Mouse (Mus musculus): ENCODE data around the gene Casz1. TPM values are rescaled to one million over a fixed set of nuclear protein-coding genes. Genes with fewer than 3 reads are reported as not detected.

Gene Casz1
- total RNA-seq, 4 experiments from 2014 or later = 40.6 to 49.5 (median 47.3) TPM

DNA sequence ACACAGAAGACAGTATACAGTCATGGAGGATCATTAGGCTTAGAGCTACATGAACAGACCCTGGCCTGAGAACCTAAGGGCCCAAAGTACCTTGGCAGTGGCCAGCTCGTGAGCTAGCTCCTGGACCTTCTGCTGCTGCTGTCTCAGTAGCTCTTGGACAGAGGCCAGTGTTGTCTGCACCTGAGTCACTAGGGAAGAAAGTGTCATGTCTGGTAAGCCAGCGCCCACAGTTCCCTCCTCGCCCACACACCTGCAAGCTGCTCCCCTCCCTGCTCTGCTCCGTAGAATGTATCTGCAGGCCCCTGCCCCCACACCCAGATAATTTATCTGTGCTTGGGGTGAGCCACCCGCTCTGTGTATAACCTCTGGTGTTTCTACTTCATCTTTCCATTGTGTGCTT lies 161.9 kb downstream of the Casz1 start:
- no peak for DNase-seq (ENCODE audit: low spot score)

DNA sequence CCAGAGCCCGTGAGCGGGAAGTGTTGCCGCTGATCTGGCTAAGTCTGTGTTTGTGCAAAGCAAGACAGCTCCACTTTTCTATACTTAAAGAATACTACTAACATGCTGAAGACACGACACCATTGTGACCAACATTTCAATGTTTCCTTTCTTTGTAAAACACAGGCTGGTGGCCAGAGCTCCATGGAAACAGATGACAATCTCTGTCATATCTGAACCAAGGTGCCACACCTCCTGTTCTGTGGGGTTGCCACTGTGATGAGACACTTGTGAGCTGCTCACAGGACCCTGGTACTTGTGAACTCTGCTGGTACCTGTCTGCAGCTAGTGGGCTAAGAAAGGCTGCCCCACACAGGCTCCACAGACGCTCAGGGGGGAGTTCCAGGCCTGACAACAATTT lies 164.6 kb downstream of the Casz1 start:
- DNase-seq (ENCODE audit: low spot score) = no peak

DNA sequence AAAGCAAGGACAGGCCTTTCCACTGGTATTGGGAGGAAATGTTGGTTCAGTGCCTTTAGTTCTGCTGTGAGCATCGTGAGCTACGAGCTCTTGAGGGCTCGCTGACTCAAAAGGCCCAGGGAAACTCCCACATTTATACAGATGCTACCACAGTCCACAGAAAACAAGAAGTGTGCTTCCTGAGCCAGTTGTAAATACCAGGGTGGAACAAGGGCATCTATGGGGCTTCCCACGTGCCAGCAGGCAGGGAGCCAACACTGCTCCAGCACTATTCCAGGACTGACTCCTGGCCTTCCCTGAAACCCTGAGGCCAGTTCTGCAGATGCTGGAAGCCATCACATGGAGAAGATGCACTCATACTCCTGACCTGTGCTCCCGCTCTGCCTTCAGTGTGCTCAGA lies 165.4 kb downstream of the Casz1 start:
- DNase-seq (ENCODE audit: low spot score) = no peak

DNA sequence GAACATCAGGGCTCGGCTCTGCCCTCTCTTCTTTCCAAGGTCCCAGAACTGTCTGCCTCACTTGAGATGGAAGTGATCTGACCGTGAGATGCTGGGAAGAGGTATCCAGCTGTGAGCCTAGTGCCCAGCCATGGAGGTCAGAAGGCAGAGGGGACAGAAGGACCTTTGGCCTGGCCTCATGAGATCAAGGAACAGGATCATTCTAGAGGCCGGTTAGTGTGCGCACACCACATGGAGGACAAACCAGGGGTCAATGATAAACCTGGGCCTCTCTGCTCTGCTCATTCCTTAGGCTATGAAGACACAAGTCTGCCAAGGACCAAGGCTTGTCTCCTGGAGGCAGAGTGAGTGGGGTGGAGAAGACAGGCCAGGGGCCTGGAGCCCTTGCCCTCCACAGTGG lies 166.5 kb downstream of the Casz1 start:
- DNase-seq (ENCODE audit: low spot score) = no peak

DNA sequence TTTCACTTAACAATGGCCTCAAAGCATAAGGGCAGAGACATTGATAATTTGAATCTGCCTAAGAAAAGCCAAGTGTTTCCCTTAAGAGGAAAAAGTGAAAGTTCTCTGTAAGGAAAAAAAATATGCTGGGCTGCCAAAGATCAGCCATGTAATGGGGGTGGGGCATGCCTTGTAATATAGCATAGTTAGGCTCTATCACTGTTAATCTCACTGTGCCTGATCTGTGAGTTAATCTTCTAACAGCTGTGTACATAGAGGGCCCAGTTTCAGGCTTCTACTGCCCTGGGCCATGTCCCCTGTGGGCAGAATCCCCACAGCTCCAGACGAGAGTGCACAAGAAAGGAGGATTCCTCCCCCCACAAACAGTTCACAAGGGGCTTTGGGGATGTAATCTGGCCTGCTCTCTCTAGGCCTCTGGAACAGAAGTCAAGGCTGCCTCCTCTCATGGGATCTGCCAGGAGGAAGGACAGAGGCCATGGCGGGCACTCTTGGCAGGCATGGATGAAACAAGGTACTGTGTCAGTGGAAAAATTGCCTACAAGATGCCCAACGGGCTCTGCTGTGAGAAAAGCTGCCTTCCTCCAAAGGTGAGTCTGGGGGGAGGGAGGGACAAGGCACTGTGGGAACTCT lies 167.5 kb downstream of the Casz1 start:
- no peak for DNase-seq (ENCODE audit: low spot score)

GRCm38 (mm10) chr4:148972707-148973106 lies 168.5 kb downstream of the Casz1 start:
- no peak for DNase-seq (ENCODE audit: low spot score)

- DNase-seq (ENCODE audit: low spot score) = no peak
These were observed 169.2 kb downstream of the Casz1 start for GRCm38 (mm10) chr4:148973387-148973786.

GRCm38 (mm10) chr4:148974833-148975232 lies 170.6 kb downstream of the Casz1 start:
- no peak for DNase-seq (ENCODE audit: low spot score)

- no peak for DNase-seq (ENCODE audit: low spot score)
These were observed 174.1 kb downstream of the Casz1 start for GRCm38 (mm10) chr4:148978221-148978855.

GRCm38 (mm10) chr4:148978926-148979325 lies 174.7 kb downstream of the Casz1 start:
- no peak for DNase-seq (ENCODE audit: low spot score)

GRCm38 (mm10) chr4:148979837-148980236 lies 175.6 kb downstream of the Casz1 start:
- no peak for DNase-seq (ENCODE audit: low spot score)

GRCm38 (mm10) chr4:148982274-148982673 lies 178.0 kb downstream of the Casz1 start:
- DNase-seq (ENCODE audit: low spot score) = no peak

DNA sequence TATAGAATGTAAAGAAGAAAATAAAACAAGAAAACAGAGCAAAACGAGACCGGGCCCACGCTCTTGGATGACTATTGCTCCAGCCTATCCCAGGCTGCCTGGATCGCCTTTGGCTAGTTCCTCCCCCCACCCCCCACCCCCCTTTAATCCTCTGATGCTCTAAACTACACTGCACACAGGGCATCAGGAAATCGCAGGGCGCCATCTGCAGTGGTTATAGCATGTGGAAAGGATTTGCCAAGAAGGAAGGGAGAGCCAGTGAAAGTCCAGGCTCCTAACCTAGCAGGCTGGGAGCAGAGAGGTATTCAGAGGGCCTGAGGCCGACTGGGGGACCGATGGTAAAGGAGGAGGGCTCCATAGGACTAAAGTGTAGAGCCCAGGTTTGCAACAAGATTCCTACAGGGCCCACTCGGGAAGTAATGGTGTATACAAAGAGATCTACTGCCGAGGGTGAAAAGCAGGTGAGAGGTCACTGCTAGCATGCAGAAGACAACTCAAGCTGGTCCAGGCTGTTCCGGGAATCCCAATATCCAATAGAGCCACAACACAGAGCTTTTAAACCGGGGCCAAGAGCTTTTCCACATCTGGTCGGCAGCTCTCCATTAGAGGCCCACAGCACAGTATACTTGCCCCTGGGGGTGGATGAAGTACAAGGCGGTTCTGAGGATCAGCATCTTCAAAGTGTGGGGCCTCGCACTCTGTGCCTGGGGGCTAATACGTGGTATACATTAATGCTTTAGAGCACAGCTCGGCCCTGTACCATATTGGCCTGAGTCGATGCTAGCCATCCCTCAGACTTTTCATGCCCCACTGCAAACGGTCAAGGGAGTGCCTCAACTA lies 180.7 kb downstream of the Casz1 start:
- DNase-seq (ENCODE audit: low spot score) = no peak

DNA sequence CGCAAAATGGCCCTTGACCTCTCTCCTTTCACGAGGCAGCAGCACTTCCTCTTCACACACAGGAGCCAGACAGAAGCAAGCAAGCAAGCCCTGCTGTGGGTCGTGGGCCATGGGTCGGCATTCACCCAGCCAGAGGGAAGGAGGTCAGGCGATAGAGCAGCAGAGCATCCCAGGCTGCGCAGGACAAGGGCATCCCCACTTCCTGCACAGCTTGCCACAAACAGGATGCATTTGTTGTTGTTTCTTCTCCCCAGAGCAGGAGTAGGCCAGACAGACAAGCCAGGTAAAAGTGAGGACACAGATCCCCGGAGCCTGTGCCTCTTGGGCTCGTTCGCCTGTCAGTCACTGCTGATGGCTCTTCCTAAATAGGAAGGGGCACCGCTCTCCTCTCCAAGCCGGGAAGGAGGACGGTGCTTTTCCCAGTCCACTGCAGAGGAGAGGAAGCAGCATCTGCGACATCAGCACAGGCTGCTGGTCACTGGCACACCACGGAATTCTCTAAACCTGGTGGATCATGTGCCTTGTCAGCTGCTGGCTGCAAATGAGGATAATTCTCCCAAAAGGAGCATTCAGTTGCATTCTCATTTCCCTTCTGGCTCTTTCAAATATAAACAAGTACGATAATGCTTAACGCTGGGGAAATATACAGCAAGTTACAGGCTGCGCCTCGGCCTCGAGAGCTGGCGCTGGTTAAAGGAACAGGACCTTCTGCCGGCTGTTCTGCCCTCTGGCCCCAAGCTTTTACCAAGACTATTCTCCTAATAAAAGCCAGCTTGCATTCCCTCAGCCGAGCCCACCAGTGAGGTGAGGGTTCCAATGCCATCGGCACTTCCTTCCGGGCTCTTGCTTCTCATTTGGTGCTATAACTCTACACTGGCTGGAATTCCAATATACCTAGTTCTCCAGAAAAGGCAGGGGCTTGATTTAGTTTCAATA lies 181.6 kb downstream of the Casz1 start:
- DNase-seq (ENCODE audit: low spot score) = no peak

- DNase-seq (ENCODE audit: low spot score) = no peak
These were observed 185.8 kb downstream of the Casz1 start for GRCm38 (mm10) chr4:148990038-148990437.

- DNase-seq (ENCODE audit: low spot score) = no peak
These were observed 189.7 kb downstream of the Casz1 start for GRCm38 (mm10) chr4:148993948-148994347.

GRCm38 (mm10) chr4:149000746-149001145 lies 196.5 kb downstream of the Casz1 start:
- no peak for DNase-seq (ENCODE audit: low spot score)

DNA sequence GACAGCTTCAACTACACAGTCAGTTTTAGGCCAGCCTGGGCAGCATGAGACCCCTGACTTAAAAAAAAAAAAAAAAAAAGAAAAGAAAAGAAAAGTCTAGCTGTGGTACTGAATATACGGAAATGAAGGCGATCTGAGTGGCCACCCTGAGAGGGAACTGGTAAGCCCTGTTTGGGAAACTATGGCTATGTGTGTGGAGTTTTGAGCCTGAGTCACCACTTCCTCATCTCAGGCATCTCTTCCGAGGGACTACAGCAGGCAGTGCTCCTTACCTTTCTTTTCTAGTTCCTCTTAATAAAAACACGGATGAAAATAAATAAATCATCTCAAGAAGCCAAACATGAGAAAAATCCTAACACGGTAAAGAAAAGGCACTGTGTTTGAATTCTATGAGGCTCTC lies 197.3 kb downstream of the Casz1 start:
- DNase-seq (ENCODE audit: low spot score) = no peak

GRCm38 (mm10) chr4:149002441-149003093 lies 198.3 kb downstream of the Casz1 start:
- no peak for DNase-seq (ENCODE audit: low spot score)
